Mouse (Mus musculus): ENCODE measurements around the gene Emid1. TPM values are rescaled to one million over a fixed set of nuclear protein-coding genes. Genes with fewer than 3 reads are reported as not detected.
A peak's percentile ranks its signal among the peaks of the same experiment; 100 is the strongest.

Emid1 gene
- total and polyA plus RNA-seq, 3 experiments = not detected

GRCm38 (mm10) chr11:5182870-5183269 is 30.8 kb upstream of the Emid1 start:
- H3K4me3 ChIP-seq (replicated peaks in 1 of 3; ENCODE audit: low read depth in 2 of 3, low read length in 2 of 3, poor library complexity in 1 of 3) = no peak overlapping the region
- no peaks in the 10 kb centered on the region for H3K9me3 ChIP-seq (replicated peaks; ENCODE audit: low read length)
- no peaks in the 10 kb centered on the region for H3K79me2 ChIP-seq (replicated peaks; ENCODE audit: control insufficient read depth, extremely low read depth, insufficient read depth, poor library complexity, severe bottlenecking)
- no peaks in the 10 kb centered on the region for H3K27me3 ChIP-seq (replicated peaks)
- no peak overlapping the region for H3K9ac ChIP-seq (ENCODE audit: insufficient read depth, low read depth)
- no peak overlapping the region for H3K27ac ChIP-seq (ENCODE audit: insufficient read depth, low read depth)
- no peak for DNase-seq (ENCODE audit: extremely low read depth)
- H3K36me3 ChIP-seq (replicated peaks in 1 of 2; ENCODE audit: control insufficient read depth in 1 of 2, insufficient read depth in 1 of 2, low read length in 1 of 2) = no peaks in the 10 kb centered on the region
- in situ Hi-C loops (cut with MboI; ENCODE audit: low pct_ligation_motif_present, low pct_unique_long_range_greater_than_20kb, low sequenced_read_pairs) (loop anchor here (10.0 kb wide), 1 partner anchor 102 kb away; no protein-coding TSS in a partner anchor), dilution Hi-C loops (cut with MboI; ENCODE audit: extremely low pct_ligation_motif_present, extremely low pct_unique_long_range_greater_than_20kb, low sequenced_read_pairs) (no loop called here)
- H3K4me1 ChIP-seq (ENCODE audit: control insufficient read depth in 1 of 2, insufficient read depth in 2 of 2) = peaks cover 0 to 19% of the 10 kb centered on the region in 2 experiments
- no peak overlapping the region for H3K4me2 ChIP-seq (ENCODE audit: insufficient read depth, low read depth, poor library complexity, severe bottlenecking)
- TF ChIP-seq NELFE (IDR thresholded peaks at IDR 0.05; ENCODE audit: low read depth, low read length) (no peak), ZNF384 (IDR thresholded peaks at IDR 0.05; ENCODE audit: low read depth, low read length) (no peak), USF2 (conservative IDR thresholded peaks at IDR 0.05; ENCODE audit: low read depth, low read length) (no peak), IRF4 (IDR thresholded peaks at IDR 0.05; ENCODE audit: low read depth, low read length) (no peak), NRF1 (IDR thresholded peaks at IDR 0.05; ENCODE audit: low read depth, low read length) (no peak), ZKSCAN1 (IDR thresholded peaks at IDR 0.05; ENCODE audit: borderline replicate concordance, low read depth, low read length) (no peak), MAX (IDR thresholded peaks at IDR 0.05; ENCODE audit: low read length) (no peak), TBP (conservative IDR thresholded peaks at IDR 0.05; ENCODE audit: low read depth, low read length) (no peak), MEF2A (IDR thresholded peaks at IDR 0.05; ENCODE audit: borderline replicate concordance, low read depth, low read length) (no peak), JUND (conservative IDR thresholded peaks at IDR 0.05; ENCODE audit: low read depth, low read length) (no peak), BHLHE40 (IDR thresholded peaks at IDR 0.05; ENCODE audit: low read depth, low read length) (no peak), E2F4 (IDR thresholded peaks at IDR 0.05; ENCODE audit: insufficient replicate concordance, low read depth, low read length) (no peak), MYC (IDR thresholded peaks at IDR 0.05; ENCODE audit: low read depth, low read length) (no peak)

- no peaks in the 10 kb centered on the region for H3K9me3 ChIP-seq (replicated peaks; ENCODE audit: low read length)
- H3K4me2 ChIP-seq (ENCODE audit: insufficient read depth, low read depth, poor library complexity, severe bottlenecking) = peak overlapping the region; percentile 35; the same call in 1 of the 2 replicates
- peak; percentile 82 for DNase-seq (ENCODE audit: extremely low read depth)
- H3K4me3 ChIP-seq (replicated peaks in 1 of 3; ENCODE audit: low read depth in 2 of 3, low read length in 2 of 3, poor library complexity in 1 of 3) = no peak overlapping the region
- no peak overlapping the region for H3K9ac ChIP-seq (ENCODE audit: insufficient read depth, low read depth)
- TF ChIP-seq NELFE (IDR thresholded peaks at IDR 0.05; ENCODE audit: low read depth, low read length) (peak; percentile 42; the same call in 1 of the 2 replicates), GABPA (IDR thresholded peaks at IDR 0.05; ENCODE audit: insufficient replicate concordance, low read depth, low read length) (no peak), TCF12 (IDR thresholded peaks at IDR 0.05; ENCODE audit: low read depth, low read length) (peak; percentile 49; the same call in 1 of the 2 replicates), IRF4 (IDR thresholded peaks at IDR 0.05; ENCODE audit: low read depth, low read length) (peak; percentile 66), CHD2 (IDR thresholded peaks at IDR 0.05; ENCODE audit: low read length) (0 out of 2 replicates have a peak, but pooled peaks have one; percentile 41), CTCF (conservative IDR thresholded peaks at IDR 0.05 in 1 of 2, IDR thresholded peaks at IDR 0.05 in 1 of 2; ENCODE audit: low read depth in 2 of 2, low read length in 2 of 2) (peak; percentile 97 to 98), E2F4 (IDR thresholded peaks at IDR 0.05; ENCODE audit: insufficient replicate concordance, low read depth, low read length) (no peak), PAX5 (IDR thresholded peaks at IDR 0.05; ENCODE audit: low read length) (no peak), SMC3 (IDR thresholded peaks at IDR 0.05; ENCODE audit: low read depth, low read length) (peak; percentile 96), ZC3H11A (IDR thresholded peaks at IDR 0.05; ENCODE audit: low read depth, low read length) (peak; percentile 78), RAD21 (IDR thresholded peaks at IDR 0.05; ENCODE audit: low read depth, low read length) (peak; percentile 91), ELF1 (IDR thresholded peaks at IDR 0.05; ENCODE audit: low read depth, low read length) (peak; percentile 93), NRF1 (IDR thresholded peaks at IDR 0.05; ENCODE audit: low read depth, low read length) (0 out of 2 replicates have a peak, but pooled peaks have one; percentile 31)
- H3K27me3 ChIP-seq (replicated peaks) = no peaks in the 10 kb centered on the region
- peaks cover 0 to 28% of the 10 kb centered on the region in 2 experiments for H3K4me1 ChIP-seq (ENCODE audit: control insufficient read depth in 1 of 2, insufficient read depth in 2 of 2)
- in situ Hi-C loops (cut with MboI; ENCODE audit: low pct_ligation_motif_present, low pct_unique_long_range_greater_than_20kb, low sequenced_read_pairs) = loop anchor here (10.0 kb wide), 1 partner anchor 103 kb away; no protein-coding TSS in a partner anchor
- no peaks in the 10 kb centered on the region for H3K79me2 ChIP-seq (replicated peaks; ENCODE audit: control insufficient read depth, extremely low read depth, insufficient read depth, poor library complexity, severe bottlenecking)
- no peak overlapping the region for H3K27ac ChIP-seq (ENCODE audit: insufficient read depth, low read depth)
- H3K36me3 ChIP-seq (replicated peaks in 1 of 2; ENCODE audit: control insufficient read depth in 1 of 2, insufficient read depth in 1 of 2, low read length in 1 of 2) = no peaks in the 10 kb centered on the region
- dilution Hi-C loops (cut with MboI; ENCODE audit: extremely low pct_ligation_motif_present, extremely low pct_unique_long_range_greater_than_20kb, low sequenced_read_pairs) = no loop called here
Observed at GRCm38 (mm10) chr11:5181850-5182404, 29.9 kb upstream of the Emid1 start.
